In the genomic region with DNA sequence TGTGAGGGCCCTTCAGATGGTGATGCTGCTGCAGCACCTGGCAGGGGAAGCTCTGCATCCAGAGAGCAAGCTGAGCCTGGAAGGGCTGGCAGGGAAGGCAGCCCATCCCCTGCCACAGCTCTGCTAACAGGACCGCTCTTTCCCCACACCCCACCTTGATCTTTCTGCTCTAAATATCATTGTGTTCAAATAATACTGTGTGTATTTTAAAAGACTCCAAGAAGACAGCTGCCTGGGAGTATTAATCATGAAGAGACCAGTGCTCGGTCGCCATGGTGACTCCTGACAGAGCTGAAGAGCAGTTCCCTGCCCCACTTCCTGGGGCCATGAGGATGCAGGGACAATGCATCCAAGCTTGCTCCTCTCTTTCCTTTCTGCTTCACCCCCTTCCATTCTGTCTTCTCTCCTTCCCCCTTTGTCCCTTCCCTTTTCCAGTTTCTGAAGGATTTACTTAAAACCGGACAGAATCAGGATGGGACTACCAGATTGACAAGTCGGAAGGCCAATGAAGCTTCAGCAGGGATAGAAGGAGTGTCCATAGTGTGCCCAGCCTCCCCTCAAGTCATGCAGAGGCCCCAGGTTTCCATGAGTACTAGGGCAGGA, we compare ENCODE assay signal across 10 mouse cellular contexts. TPM values are rescaled to one million over a fixed set of nuclear protein-coding genes. Genes with fewer than 3 reads are reported as not detected.
DNase-seq lines count a peak whose midpoint lies in the region; ATAC-seq and TF ChIP-seq lines count a peak whose summit lies in the region.
"Had no signal": no experiment of that assay in that cellular context is flagged by ENCODE, and none has a peak within 500 bp of the region (broad histone marks: within the 10 kb centered on the region; RNA-seq: fewer than 3 reads in every experiment).

No protein-coding gene starts in this region.

- peak overlapping the region; percentile 79 for H3K27ac ChIP-seq in layer of hippocampus, adult 2 months
- H3K27ac ChIP-seq in neural tube, embryonic 13.5 days (replicated peaks): no peak overlapping the region; the same call in 1 of the 2 replicates
- no peak overlapping the region for H3K27ac ChIP-seq in intestine, embryonic 15.5 days
- H3K27ac ChIP-seq: lung, embryonic 15.5 days had no signal

- peaks cover 39% of the 10 kb centered on the region for H3K27me3 ChIP-seq in neural tube, embryonic 13.5 days
- peaks cover 44% of the 10 kb centered on the region for H3K27me3 ChIP-seq in intestine, embryonic 15.5 days (replicated peaks)

- 45% methylated on average over 5 of the region's 5 CpGs for WGBS in neural tube, embryonic 13.5 days
- WGBS in intestine, embryonic 15.5 days: 46% methylated on average over 5 of the region's 5 CpGs

- H3K9me3 ChIP-seq in neural tube, embryonic 13.5 days: no peaks in the 10 kb centered on the region
- no peaks in the 10 kb centered on the region for H3K9me3 ChIP-seq in intestine, embryonic 15.5 days
- H3K9me3 ChIP-seq: lung, embryonic 15.5 days had no signal

- no peaks in the 10 kb centered on the region for H3K36me3 ChIP-seq in neural tube, embryonic 13.5 days
- H3K36me3 ChIP-seq in intestine, embryonic 15.5 days: no peaks in the 10 kb centered on the region
- H3K36me3 ChIP-seq: lung, embryonic 15.5 days had no signal

- H3K4me1 ChIP-seq in neural tube, embryonic 13.5 days (replicated peaks): peaks cover 17% of the 10 kb centered on the region
- peaks cover 5% of the 10 kb centered on the region for H3K4me1 ChIP-seq in intestine, embryonic 15.5 days (replicated peaks)

- no peak overlapping the region for H3K4me2 ChIP-seq in neural tube, embryonic 13.5 days
- no peak overlapping the region for H3K4me2 ChIP-seq in intestine, embryonic 15.5 days (replicated peaks)
- H3K4me2 ChIP-seq: lung, embryonic 15.5 days had no signal

- peak overlapping the region; percentile 4; the same call in 1 of the 2 replicates for H3K9ac ChIP-seq in neural tube, embryonic 13.5 days
- no peak overlapping the region for H3K9ac ChIP-seq in intestine, embryonic 15.5 days
- H3K9ac ChIP-seq: lung, embryonic 15.5 days had no signal

- H3K4me3 ChIP-seq in layer of hippocampus, adult 2 months: no peak overlapping the region
- H3K4me3 ChIP-seq in neural tube, embryonic 13.5 days: no peak overlapping the region
- H3K4me3 ChIP-seq in intestine, embryonic 15.5 days (replicated peaks): no peak overlapping the region
- H3K4me3 ChIP-seq: lung, embryonic 15.5 days had no signal

- no peak; the same call in 1 of the 2 replicates for ATAC-seq in neural tube, embryonic 13.5 days (ENCODE audit: low read depth)
- ATAC-seq in intestine, embryonic 15.5 days: no peak

- peak; percentile 72 for DNase-seq in NIH3T3 (ENCODE audit: low read depth)
- DNase-seq in embryo, embryonic 11 days: peak; percentile 23
- DNase-seq in layer of hippocampus, adult 2 months (ENCODE audit: low spot score in 2 of 2): peak in 1 of 2 experiments; percentile 34
- no peak for DNase-seq in spleen, postnatal 14 days (ENCODE audit: low spot score in 2 of 2)
- no peak for DNase-seq in kidney, postnatal 36 days

- no peak for TF ChIP-seq CTCF in layer of hippocampus, adult 2 months (conservative IDR thresholded peaks at IDR 0.05)

RNA-seq across cellular contexts. Expression of a gene that starts 4.8 kb away (rescaled TPM):
- total RNA-seq in layer of hippocampus, adult 2 months (2021): 10 to 100 TPM; 20.5 to 27.6 TPM
- polyA plus RNA-seq in neural tube, embryonic 13.5 days (2015; fragmentation: Nextera tagmentation; extraction: Ambion mirVana): not detected in 2 replicates
- polyA plus RNA-seq in intestine, embryonic 15.5 days (2015; fragmentation: Nextera tagmentation; extraction: Ambion mirVana): not detected in 2 replicates
- total RNA-seq: heart, postnatal 25 days; MEL had no signal
- polyA plus RNA-seq: lung, embryonic 15.5 days had no signal

RNA-seq across cellular contexts. Expression of a gene that starts 15.4 kb away (rescaled TPM):
- total RNA-seq in layer of hippocampus, adult 2 months (2021): 10 to 100 TPM; 84.7 to 90.8 TPM
- polyA plus RNA-seq in neural tube, embryonic 13.5 days (2015; fragmentation: Nextera tagmentation; extraction: Ambion mirVana): 4.8 TPM in 2 replicates
- 0.08 and 0.21 TPM in 2 replicates for polyA plus RNA-seq in intestine, embryonic 15.5 days (2015; fragmentation: Nextera tagmentation; extraction: Ambion mirVana)
- total RNA-seq: heart, postnatal 25 days had no signal

Comparison
In these comparisons a context has a peak if more than half of its experiments do, and no peak if none do; other contexts are left out.
1. DNase-seq: peak in NIH3T3 (single experiment) and embryo, embryonic 11 days (single experiment); none in spleen, postnatal 14 days (0 of 2) and kidney, postnatal 36 days (0 of 2).